Mouse (Mus musculus): ENCODE results near the gene Tpm4.

The Tpm4 gene

DNA sequence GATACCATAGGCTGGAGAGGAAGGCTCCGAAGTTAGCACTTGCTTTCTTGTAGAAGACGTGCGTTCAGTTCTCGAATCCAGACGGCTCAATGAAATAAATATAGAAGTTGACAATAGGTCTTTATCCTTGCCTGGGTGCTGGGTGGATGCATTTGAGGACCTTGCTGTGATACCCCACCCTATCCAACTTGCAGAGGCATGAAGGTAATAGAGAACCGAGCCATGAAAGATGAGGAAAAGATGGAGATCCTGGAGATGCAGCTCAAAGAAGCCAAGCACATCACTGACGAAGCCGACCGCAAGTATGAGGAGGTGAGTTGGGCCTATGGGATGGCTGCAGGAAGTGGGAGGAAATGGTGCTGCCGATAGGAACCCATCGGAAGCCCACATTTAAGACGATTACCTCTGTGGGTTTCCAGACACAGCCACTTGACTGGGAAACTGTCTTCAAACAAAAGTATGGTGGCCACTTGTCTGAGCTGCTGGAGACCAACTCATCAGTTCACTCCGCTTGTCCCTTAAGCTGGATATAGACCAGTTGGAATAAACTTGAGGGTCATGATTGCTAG, 8.6 kb downstream of the Tpm4 start:
- no peak for DNase-seq (ENCODE audit: low spot score)

GRCm38 (mm10) chr8:72144345-72144975, 9.7 kb downstream of the Tpm4 start:
- DNase-seq (ENCODE audit: low spot score), result no peak

- DNase-seq (ENCODE audit: low spot score), result no peak
These were observed 10.7 kb downstream of the Tpm4 start for GRCm38 (mm10) chr8:72145511-72145910.

GRCm38 (mm10) chr8:72146056-72146455, 11.3 kb downstream of the Tpm4 start:
- DNase-seq (ENCODE audit: low spot score), result no peak

DNA sequence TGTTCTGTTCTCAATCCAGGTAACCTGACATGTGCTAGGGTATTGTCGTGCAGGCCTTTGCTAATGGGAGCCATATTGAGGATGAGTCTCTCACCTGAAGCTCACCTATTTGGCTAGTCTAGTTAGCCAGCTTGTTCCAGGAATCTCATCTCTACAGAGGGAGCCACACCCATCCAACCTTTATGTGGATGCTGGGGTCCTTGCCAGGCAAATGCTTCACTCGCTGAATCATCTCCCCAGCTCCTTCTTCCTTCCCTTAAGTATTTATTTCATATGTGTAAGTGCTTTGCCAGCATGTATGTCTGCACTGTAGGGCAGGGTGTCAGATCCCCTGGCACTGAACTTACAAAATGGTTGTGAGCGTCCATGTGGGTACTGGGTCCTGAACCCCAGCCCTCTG, 11.8 kb downstream of the Tpm4 start:
- no peak for DNase-seq (ENCODE audit: low spot score)

DNA sequence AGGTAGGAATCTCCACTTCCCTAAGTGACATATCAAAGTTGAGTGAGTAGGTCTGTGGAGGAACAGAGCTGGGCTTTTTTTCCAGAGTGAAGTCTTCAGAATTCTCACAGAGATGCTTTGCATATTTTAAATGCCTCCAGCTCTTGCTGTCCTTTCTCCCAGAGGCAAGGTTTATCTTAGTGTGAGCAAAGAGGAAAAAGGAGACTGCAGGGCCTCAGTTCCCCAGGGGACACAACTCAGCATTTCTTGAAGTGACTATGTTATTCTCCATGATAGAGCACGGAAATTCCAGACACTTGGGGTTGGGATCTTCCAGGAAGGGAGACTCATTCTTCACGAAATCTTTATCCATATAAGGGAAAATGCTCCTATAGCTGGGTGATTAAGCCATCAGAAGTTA, 12.5 kb downstream of the Tpm4 start:
- no peak for DNase-seq (ENCODE audit: low spot score)

GRCm38 (mm10) chr8:72149056-72149455, 14.3 kb downstream of the Tpm4 start:
- DNase-seq (ENCODE audit: low spot score), result no peak

DNA sequence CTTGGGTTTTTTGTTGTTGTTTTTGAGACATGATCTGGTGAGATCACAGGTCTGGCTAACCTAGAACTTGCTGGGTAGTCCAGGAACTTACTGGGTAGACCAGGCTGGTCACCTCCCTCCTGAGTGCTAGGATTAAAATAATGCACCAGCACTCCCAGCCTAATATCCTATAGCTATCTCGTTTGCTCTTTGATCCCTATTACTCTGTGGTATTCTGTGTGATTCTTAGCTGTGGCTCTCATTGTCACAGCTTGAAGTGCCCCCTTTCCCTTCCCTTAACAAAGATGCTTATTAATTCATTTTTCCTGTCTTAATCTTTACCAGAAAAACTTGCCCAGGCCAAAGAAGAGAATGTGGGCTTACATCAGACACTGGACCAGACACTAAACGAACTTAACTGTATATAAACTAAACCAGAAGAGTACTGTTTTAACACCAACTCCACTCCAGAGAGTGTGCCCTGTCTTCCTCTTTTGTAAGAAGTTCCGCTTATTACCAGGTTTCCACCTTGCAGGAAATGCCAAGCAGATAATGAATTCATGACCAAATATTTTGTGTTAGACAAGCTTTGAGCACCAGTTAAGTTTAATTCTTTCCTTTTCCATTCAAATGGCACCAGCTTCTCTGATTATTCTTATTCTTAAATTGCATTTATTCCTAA, 16.8 kb downstream of the Tpm4 start:
- no peak for DNase-seq (ENCODE audit: low spot score)

GRCm38 (mm10) chr8:72153382-72153781, 18.6 kb downstream of the Tpm4 start:
- DNase-seq (ENCODE audit: low spot score), result no peak

GRCm38 (mm10) chr8:72158096-72158495, 23.3 kb downstream of the Tpm4 start:
- DNase-seq (ENCODE audit: low spot score), result no peak

DNA sequence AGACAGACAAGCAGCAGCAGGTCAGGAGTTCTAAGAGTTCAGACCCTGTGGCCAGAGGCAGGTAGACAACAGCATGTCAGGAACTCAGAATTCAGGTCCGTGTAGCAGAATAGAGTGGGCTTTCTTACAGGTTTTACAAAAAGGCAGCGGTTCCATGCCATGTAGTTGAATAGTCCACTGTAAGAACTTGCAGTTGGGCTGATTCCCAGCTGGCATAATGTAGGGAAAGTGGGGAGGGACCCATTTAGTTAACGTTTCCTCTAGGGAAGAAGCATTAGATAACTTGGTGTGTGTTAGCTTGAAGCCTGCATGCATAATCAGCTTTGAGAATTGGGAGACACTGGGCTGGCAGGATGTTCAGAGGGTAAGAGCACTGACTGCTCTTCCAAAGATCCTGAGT, 24.0 kb downstream of the Tpm4 start:
- DNase-seq (ENCODE audit: low spot score), result no peak

DNA sequence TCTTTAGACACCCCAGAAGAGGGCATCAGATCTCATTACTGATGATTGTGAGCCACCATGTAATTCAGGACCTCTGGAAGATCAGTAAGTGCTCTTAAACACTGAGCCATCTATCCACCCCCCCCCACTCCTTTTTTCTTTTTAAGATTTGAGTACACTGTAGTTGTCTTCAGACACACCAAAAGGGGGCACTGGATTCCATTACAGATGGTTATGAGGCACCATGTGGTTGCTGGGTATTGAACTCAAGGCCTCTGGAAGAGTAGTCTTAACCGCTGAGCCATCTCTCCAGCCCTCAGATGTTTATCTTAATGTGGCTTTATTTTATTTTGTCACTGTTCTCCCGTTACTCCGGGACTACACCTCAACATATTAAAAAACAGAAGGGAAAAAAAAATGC, 25.2 kb downstream of the Tpm4 start:
- no peak for DNase-seq (ENCODE audit: low spot score)

DNA sequence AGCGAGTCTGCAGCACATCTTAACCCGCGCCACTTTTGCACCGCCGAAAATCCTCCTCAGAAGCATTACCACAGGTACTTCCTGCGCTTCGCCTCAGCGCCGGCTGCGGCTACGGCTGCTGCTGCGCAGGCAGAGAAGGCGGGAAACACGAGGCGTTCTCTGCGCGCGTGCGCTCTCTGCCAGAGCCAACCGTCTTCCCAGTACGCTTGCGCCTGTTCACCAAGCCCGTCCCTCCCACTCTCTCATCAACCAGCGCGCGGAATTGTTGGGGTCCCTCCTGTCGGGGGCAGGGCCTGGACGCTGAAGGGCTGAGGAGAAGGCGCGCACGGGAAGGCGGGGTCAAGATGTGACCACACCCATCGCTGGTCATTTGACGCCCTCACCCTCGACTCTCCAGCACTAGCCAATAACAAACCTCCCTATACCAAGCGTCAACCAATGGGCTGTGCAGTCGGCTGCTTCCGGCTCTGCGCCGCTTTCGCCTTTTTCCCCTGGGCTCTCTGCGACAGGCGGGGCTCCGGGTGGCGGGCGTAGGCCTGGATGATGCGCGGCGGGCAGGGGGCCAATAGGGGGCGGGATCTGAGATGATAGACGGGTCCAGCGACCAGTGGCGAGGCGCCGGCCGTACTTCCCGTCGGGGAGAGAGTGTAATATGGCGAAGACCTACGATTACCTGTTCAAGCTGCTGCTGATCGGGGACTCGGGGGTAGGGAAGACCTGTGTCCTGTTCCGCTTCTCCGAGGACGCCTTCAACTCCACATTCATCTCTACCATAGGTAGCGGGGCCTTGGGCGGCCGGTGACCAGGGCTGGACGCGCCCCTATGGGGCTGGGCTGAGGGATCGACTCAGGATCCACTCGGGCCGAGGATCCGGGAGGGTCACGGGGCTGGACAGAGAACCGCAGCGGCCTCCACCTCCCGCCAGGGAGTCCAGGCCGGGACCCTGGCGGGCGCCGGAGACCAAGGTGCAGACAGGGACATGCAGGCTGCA, 26.2 kb downstream of the Tpm4 start, which contains the start of gene Rab8a:
TSS of gene Rab8a (plus strand) at position 494 of the 991 bp plus-strand sequence.
- DNase-seq (ENCODE audit: low spot score), result peak; percentile 100

- no peak for DNase-seq (ENCODE audit: low spot score)
These were observed 28.0 kb downstream of the Tpm4 start for GRCm38 (mm10) chr8:72162821-72163220.

- DNase-seq (ENCODE audit: low spot score), result no peak
These were observed 34.4 kb downstream of the Tpm4 start for GRCm38 (mm10) chr8:72169098-72169668.

- no peak for DNase-seq (ENCODE audit: low spot score)
These were observed 35.0 kb downstream of the Tpm4 start for GRCm38 (mm10) chr8:72169681-72170249.

DNA sequence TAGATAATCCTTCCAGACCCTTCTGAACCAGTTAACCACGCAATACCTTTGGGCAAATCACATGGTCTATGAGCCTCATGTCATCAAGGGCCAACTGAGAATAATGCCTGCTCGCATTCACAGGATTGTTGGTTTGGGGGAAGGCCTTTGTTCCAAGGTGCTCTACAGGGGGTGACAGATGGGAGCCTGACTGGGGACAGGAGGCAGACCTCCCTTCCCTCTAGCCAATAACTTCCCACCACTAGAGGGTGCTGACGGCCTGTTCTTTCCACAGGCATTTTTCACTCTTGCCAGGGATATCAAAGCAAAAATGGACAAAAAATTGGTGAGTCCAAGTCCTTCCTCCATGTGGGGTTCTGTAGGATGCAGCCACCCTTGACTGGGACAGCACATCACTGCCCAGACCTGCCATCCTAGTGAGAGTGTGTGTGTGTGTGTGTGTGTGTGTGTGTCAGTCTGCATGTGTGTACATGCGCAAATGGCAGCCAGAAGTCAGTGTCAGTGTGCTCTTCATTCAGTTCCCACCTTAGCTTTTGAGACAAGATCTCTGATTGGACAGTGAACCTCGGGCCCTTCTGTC, 42.7 kb downstream of the Tpm4 start:
- DNase-seq (ENCODE audit: low spot score), result no peak

DNA sequence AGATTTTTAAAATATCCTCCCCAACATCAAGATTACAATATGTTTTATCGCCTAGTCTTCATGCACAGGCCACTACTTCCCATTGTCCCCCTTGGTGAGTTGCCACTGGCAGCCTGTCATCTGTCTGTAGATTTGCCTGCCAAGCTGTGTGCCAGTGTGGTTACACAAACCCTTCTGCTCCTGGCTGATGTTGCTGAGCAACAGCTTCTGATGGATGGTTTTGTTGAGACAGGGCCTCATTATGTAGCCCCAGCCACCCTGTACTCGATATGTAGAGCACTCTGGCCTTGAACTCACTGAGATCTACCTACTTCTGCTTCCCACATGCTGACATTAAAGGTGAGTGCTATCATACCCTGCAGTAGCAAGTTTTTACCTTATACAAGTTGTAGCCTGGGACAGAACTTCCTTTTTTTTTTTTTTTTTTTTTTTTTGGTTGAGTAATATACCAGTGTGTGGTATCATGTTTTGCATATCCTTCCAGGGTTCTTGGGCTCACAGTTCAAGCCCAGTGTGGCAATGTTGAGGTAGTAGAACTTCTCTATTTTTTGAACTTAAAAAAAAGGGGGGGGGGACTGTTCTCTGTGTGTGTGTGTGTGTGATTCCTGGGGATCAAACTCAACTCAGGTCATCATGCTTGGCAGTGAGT, 48.9 kb downstream of the Tpm4 start:
- no peak for DNase-seq (ENCODE audit: low spot score)

GRCm38 (mm10) chr8:72187793-72188331, 53.1 kb downstream of the Tpm4 start:
- DNase-seq (ENCODE audit: low spot score), result no peak

DNA sequence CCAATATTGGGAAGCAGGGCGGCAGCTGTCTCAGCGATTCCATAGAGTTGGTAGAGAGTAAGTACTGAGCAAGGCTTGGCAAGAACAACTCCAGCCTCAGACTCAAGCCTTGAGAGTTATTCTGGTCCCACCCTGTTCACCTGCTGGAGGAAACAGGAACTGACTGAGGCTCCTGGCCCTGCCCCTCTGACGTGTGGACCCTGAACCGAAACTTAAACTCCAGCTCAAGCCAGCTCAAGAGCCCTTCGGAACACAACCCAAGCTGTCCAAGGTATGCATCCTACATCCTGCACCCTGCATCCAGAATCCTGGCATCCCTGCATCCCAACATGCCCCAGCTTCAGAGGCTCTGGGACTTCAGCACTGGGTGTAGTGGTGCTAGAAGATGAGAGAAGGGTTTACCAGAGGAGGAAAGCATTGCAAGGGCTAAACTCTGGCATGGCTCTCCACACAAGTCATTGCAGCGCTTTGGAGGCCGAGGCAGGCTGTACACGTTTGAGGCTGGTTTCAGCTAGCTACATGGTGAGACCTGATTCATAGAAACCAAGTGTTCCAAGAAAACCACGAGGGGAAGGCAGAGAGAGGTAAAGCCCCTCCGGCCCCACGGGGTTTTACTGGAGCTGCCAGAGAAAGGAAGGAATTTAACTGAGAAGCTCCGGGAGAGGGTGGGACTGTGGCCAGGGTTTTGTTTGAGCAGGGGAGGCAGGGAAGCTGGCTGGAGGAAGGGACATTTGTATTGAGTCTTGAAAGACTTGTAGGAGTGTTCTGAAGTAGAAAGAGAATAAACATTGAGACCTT, 54.8 kb downstream of the Tpm4 start, which contains the start of gene Hsh2d:
TSS of gene Hsh2d (plus strand) at position 222 of the 798 bp plus-strand sequence.
- DNase-seq (ENCODE audit: low spot score), result no peak

Data from testis, postnatal 14 days (tissue).